Mouse (Mus musculus) bone marrow macrophage, adult 2 months (primary cell): ENCODE measurements around the gene Ang4. TPM values are rescaled to one million over a fixed set of nuclear protein-coding genes. Genes with fewer than 3 reads are reported as not detected.

Experiments
- H3K27ac ChIP-seq: 2 replicates; pipeline ENCODE4 v1.5.1; 2012; ENCODE audit warnings: low read depth, low read length; ENCODE audit not compliant: insufficient read depth
- H3K4me1 ChIP-seq: 2 replicates; pipeline ENCODE4 v1.6.1; 2012; ENCODE audit warnings: low read length; ENCODE audit not compliant: control insufficient read depth, insufficient read depth
- H3K4me3 ChIP-seq: 2 replicates; pipeline ENCODE4 v1.5.1; 2012; ENCODE audit warnings: mild to moderate bottlenecking, low read length, moderate library complexity; ENCODE audit not compliant: insufficient read depth
- CTCF ChIP-seq: IDR thresholded peaks from 2 replicates; pipeline ENCODE4 v1.5.1; 2012; ENCODE audit warnings: low read depth, mild to moderate bottlenecking, low read length, moderate library complexity
- POLR2A ChIP-seq: IDR thresholded peaks from 2 replicates; pipeline ENCODE4 v1.6.1; 2012; ENCODE audit warnings: mild to moderate bottlenecking, low read depth, low read length, borderline replicate concordance
- polyA plus RNA-seq: library from polyadenylated mRNA; stranded (reverse); fragments of >200 nt; gene quantifications from 2 replicates; pipeline ENCODE4 v1.2.4, GENCODE M21; 2012; ENCODE audit not compliant: missing spikeins, insufficient read depth, insufficient read length

The Ang4 gene
- polyA plus RNA-seq, 1 experiment = not detected

DNA sequence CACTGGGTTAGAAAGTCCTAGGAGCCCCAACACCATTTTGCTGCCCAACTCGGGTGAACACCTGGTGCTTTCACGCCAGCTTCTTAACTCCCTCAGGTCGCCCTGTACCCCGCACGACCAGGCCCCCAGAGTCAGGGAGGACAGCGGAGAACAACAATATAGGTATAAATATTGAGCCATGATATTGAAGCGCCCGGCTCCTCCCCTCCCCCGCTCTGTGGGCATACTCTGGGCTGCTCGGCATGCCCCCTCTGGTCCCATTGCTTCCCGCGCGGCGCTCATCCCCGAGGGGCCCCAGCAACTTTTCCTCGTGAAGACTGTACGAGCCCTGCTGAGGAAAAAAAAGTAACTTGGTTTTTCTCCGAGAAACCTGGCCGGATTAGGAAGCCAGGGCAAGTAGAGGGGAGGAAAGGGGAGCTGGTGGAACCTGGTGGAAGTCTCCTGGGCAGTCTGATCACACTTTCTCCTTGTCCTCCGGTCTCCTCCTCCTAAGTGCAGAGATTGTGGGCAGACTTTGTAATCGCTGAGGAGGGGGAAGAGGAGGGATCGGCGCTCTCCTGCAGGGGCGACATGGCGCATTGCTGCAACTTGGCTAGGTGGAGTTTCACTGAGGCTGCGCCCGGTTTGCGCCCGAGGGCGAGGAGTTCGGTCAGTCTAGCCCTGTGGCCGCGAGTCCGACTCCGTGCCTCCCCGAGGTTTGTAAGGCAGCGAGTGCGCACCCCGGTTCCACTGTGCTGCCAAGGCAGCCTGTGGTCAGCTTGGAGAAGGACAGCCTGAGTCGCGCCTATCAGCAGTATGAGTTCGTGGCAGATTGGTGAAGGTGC, 32.8 kb downstream of the Ang4 start:
- Histone ChIP-seq H3K4me3 (no peak overlapping the region), H3K4me1 (no peaks in the 10 kb centered on the region), H3K27ac (no peak overlapping the region)
- TF ChIP-seq CTCF (no peak), POLR2A (no peak)

DNA sequence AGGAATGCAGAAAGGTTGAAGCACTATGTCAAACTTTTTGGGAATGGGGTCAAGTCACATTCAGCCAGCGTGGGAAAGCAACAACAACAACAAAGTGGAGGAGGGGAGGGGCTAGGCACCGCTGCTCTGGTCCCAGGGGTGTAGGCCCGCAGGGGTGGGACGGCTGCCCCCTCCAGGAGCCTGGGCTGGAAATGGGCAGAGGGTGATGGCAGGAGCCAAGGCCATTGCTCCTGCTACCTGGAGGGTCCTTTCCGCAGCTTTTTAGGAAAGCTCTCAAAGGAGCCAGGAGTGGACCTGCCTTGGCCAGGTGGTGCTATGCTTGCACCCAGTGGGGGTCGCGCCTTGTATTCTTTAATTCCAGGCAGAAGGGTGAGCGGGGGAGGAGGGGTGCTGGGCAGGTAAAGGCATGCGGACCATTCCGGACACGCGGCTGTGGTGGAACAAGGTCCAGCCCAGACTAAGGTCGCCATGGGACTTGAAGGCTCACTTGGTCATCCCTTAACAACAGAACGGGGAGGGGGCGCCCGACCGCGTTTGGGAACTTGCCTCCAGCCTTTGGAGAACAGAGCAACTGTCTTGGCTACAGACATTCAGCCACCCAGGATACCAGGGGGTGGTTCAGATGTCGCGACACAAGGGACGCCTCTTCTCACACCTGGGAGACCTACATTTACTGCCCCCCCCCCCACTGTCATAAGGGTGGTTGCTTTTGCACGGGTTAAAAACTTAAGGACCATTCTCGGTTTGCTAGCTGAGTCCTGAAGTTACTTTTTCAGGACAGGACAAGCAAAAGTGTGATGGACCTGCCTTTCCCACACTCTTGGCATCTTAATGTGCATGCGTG, 34.0 kb downstream of the Ang4 start:
- Histone ChIP-seq H3K27ac (no peak overlapping the region), H3K4me1 (no peaks in the 10 kb centered on the region), H3K4me3 (no peak overlapping the region)
- TF ChIP-seq CTCF (no peak), POLR2A (no peak)

DNA sequence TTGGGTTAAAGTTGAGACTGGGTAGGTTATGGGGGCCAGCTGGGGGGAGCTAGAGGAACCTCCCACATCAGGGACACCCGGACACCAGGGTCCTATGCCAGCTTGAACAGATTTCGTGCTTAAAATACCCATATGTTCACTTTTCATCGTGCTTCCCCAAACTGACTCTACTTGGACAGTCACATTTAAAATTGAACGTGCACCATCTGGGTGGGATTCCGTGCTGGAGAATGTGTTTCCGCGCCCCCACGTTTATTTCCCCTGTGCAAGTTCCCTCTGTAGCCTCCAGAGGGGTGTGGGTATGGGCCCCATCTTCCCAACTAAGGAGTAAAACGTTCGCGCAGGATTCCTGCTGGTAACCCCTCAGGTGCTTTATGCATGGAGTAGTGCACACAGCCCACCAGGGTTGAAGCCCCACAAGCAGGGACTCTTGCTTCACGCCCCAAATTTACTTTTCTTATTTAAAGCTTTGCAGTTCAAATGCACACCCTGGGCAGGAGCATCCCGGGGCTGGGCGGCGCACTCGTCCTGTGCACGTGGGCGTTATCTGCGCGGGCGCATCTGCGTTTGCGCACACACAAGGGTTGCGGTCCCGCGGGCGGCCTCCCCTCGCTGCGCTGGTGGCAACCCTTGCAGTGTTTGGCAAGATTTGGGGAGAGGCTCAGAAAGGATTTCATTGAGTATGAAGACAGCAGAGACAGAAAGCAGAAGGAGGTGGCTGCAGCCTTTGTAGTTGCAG, 34.8 kb downstream of the Ang4 start:
- no peaks in the 10 kb centered on the region for H3K4me1 ChIP-seq
- TF ChIP-seq CTCF (no peak), POLR2A (no peak)
- no peak overlapping the region for H3K27ac ChIP-seq
- no peak overlapping the region for H3K4me3 ChIP-seq

DNA sequence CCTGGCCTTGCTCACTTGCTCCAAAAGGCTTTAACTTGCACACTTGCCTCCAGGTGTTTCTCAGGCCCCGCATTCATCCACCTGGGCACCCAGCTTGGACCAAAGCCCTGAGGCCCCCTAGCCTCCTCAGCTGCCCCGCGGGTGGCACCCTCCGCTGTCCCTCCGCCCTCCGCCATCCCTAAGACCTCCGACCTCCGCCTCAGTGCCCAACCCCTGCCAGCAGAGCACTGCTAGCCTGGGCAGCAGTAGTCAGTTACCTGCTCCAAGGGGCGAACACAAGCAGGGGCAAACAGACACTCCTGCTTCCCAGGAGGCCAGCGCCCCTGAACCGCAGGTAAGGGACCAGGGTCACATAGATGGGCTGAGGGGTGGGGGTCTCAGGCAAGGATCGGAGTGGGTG, 35.4 kb downstream of the Ang4 start:
- TF ChIP-seq CTCF (no peak), POLR2A (no peak)
- no peak overlapping the region for H3K4me3 ChIP-seq
- H3K4me1 ChIP-seq = no peaks in the 10 kb centered on the region
- H3K27ac ChIP-seq = no peak overlapping the region

DNA sequence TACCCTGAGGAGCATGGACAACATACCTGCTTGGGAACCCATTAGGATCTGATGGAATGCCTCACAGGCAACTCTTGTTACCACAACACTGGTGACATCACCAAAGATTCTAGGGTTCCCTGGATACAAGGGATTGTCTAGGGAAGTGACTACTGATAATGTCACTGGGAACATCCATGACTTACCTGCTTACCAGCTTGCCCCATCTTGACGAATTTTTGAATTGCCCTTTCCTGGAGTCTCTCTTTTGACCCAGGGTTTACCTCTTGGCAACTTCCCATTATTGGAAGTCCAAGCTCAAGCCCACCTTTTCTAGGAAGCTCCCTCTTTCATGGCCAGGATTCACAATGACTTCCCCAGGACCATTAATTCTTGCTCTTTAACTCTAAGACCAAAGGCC, 56.3 kb downstream of the Ang4 start, which contains the start of gene Gm5800:
TSS of gene Gm5800 (minus strand) at position 101 of the 400 bp plus-strand sequence.
- Histone ChIP-seq H3K4me3 (no peak within 1 kb of the TSS), H3K27ac (no peak within 1 kb of the TSS), H3K4me1 (no peaks in the 10 kb centered on the region)
- TF ChIP-seq POLR2A = no peak

Other genes starting within 250 kb of the Ang4 start
- not detected in 2 replicates for gene Gm5622, start 220.8 kb downstream of the Ang4 start, polyA plus RNA-seq
- not detected in 2 replicates for gene Gm17175, start 199.5 kb downstream of the Ang4 start, polyA plus RNA-seq
- gene Gm17174, start 181.5 kb downstream of the Ang4 start, polyA plus RNA-seq = not detected in 2 replicates
- gene Gm17078, start 162.3 kb downstream of the Ang4 start, polyA plus RNA-seq = not detected in 2 replicates
- not detected in 2 replicates for gene Gm4181, start 137.9 kb downstream of the Ang4 start, polyA plus RNA-seq
- not detected in 2 replicates for gene Gm17079, start 78.1 kb downstream of the Ang4 start, polyA plus RNA-seq
- not detected in 2 replicates for gene Gm5800, start 56.4 kb downstream of the Ang4 start, polyA plus RNA-seq
- not detected in 2 replicates for gene AY358078, start 26.5 kb upstream of the Ang4 start, polyA plus RNA-seq
- not detected in 2 replicates for gene Ear6, start 80.1 kb upstream of the Ang4 start, polyA plus RNA-seq
- 18.6 and 19.4 TPM in 2 replicates for gene Mettl17, start 111.3 kb upstream of the Ang4 start, polyA plus RNA-seq
- 0.44 and 1.2 TPM in 2 replicates for gene Slc39a2, start 119.3 kb upstream of the Ang4 start, polyA plus RNA-seq
- 0.91 and 2.5 TPM in 2 replicates for gene Ndrg2, start 140.6 kb upstream of the Ang4 start, polyA plus RNA-seq
- not detected in 2 replicates for gene Tppp2, start 144.8 kb upstream of the Ang4 start, polyA plus RNA-seq
- gene Rnase13, start 149.2 kb upstream of the Ang4 start, polyA plus RNA-seq = not detected in 2 replicates
- 4.3 and 5.8 TPM in 2 replicates for gene Arhgef40, start 211.1 kb upstream of the Ang4 start, polyA plus RNA-seq
- not detected in 2 replicates for gene Tmem253, start 242.1 kb upstream of the Ang4 start, polyA plus RNA-seq
- 31.2 and 43.5 TPM in 2 replicates for gene Zfp219, start 247.1 kb upstream of the Ang4 start, polyA plus RNA-seq